Mouse (Mus musculus) cerebellum, adult 2 months (tissue): ENCODE measurements around the gene Pold2. TPM values are rescaled to one million over a fixed set of nuclear protein-coding genes. Genes with fewer than 3 reads are reported as not detected.

Experiments
- DNase-seq, 2 experiments: peaks; one replicate each; pipeline ENCODE4 v3.0.0; 2021
- H3K27ac ChIP-seq: fragments of 200-500 bp; 2 replicates; pipeline ENCODE4 v1.5.1; 2012; ENCODE audit warnings: low read length, control low read depth, inconsistent platforms; ENCODE audit not compliant: insufficient read depth
- H3K27me3 ChIP-seq: fragments of 200-500 bp; 2 replicates; pipeline ENCODE4 v1.6.1; 2012; ENCODE audit warnings: inconsistent platforms, mild to moderate bottlenecking, low read length, moderate library complexity; ENCODE audit not compliant: control insufficient read depth, insufficient read depth
- H3K4me1 ChIP-seq: fragments of 200-500 bp; 2 replicates; pipeline ENCODE4 v1.6.1; 2011; ENCODE audit warnings: low read length; ENCODE audit not compliant: control insufficient read depth, insufficient read depth
- H3K4me3 ChIP-seq: fragments of 200-500 bp; replicated peaks from 2 replicates; pipeline ENCODE3; 2011; ENCODE audit warnings: mild to moderate bottlenecking, low read depth, low read length, control low read depth; ENCODE audit not compliant: insufficient read depth
- CTCF ChIP-seq: fragments of 200-500 bp; IDR thresholded peaks from 2 replicates; pipeline ENCODE4 v1.5.1; 2011; ENCODE audit warnings: low read depth, mild to moderate bottlenecking, control low read depth, low read length, moderate library complexity, borderline replicate concordance; ENCODE audit not compliant: insufficient read depth
- POLR2A ChIP-seq: fragments of 200-500 bp; IDR thresholded peaks from 2 replicates; pipeline ENCODE4 v1.6.1; 2011; ENCODE audit warnings: low read length, control low read depth, borderline replicate concordance; ENCODE audit not compliant: insufficient read depth
- WGBS: fragments of 180-500 bp; shearing (Covaris S2); methylation state at CpG from one replicate; pipeline ENCODE4 v1.1.7; 2018; 5-methylcytosine and 5-hydroxymethylcytosine counted together
- polyA plus RNA-seq: library from polyadenylated mRNA; depleted of rRNA; stranded (reverse); fragments of >200 nt; gene quantifications from 2 replicates; pipeline ENCODE4 v1.2.3, GENCODE M21; 2012; rRNA removed

Gene Pold2
- polyA plus RNA-seq, 1 experiment, result 47.4 TPM

- Histone ChIP-seq H3K4me3 (no peak overlapping the region), H3K27me3 (no peaks in the 10 kb centered on the region), H3K4me1 (no peaks in the 10 kb centered on the region; the same call in 1 of the 2 replicates), H3K27ac (no peak overlapping the region)
- DNase-seq, result no peak
- WGBS, result 90% methylated on average over 12 of the region's 12 CpGs
- no peak for TF ChIP-seq CTCF
- no peak for TF ChIP-seq POLR2A
These were observed 48.8 kb downstream of the Pold2 start for GRCm38 (mm10) chr11:5829327-5829726.

DNA sequence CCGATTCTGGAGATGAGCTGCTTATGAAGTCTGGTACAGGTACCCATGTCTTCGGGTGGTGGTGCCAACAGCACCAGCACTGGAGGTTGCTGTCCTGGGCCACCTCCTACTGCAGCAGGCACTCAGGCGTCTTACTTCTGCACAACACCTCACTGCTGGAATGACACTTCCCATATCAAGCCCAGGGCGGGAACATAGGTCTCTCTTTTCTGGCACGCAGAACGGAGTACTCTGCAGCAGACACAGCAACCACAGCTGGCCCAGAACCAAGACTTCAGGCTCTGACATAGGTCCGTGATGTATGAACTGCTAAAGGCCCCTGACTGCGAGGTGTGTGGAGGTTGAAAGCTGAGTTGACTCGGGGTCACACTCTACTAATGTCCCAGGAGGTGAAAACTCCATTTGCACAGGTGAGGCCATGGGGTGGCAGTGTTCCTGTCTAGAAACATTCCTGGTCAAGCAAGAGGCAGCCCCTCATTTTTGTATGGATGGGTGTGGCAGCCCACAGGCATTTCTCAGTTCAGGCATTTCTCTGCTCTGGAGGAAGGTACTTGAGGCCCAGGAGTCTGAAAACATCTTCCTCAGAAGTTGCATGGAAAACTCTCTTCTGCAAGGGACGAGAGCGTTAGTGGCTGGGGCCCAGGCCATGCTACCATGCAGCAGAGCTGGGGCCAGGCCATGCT, 49.4 kb downstream of the Pold2 start:
- 88% methylated on average over 11 of the region's 11 CpGs for WGBS
- no peaks in the 10 kb centered on the region for H3K27me3 ChIP-seq
- H3K27ac ChIP-seq, result no peak overlapping the region
- no peak overlapping the region for H3K4me3 ChIP-seq
- H3K4me1 ChIP-seq, result no peaks in the 10 kb centered on the region; the same call in 1 of the 2 replicates
- no peak for TF ChIP-seq POLR2A
- no peak for TF ChIP-seq CTCF
- DNase-seq, result no peak

GRCm38 (mm10) chr11:5827931-5828330, 50.2 kb downstream of the Pold2 start:
- Histone ChIP-seq H3K27me3 (no peaks in the 10 kb centered on the region), H3K4me3 (no peak overlapping the region), H3K4me1 (no peaks in the 10 kb centered on the region; the same call in 1 of the 2 replicates)

GRCm38 (mm10) chr11:5825432-5825831, 52.7 kb downstream of the Pold2 start:
- no peak for DNase-seq
- TF ChIP-seq CTCF (no peak), POLR2A (no peak)
- H3K27me3 ChIP-seq, result no peaks in the 10 kb centered on the region
- no peak overlapping the region for H3K4me3 ChIP-seq
- no peaks in the 10 kb centered on the region; the same call in 1 of the 2 replicates for H3K4me1 ChIP-seq
- H3K27ac ChIP-seq, result no peak overlapping the region

More at GRCm38 (mm10) chr11:5827931-5828330, 50.2 kb downstream of the Pold2 start:
- H3K27ac ChIP-seq, result no peak overlapping the region
- DNase-seq, result no peak
- no peak for TF ChIP-seq POLR2A
- TF ChIP-seq CTCF, result no peak
- 82% methylated on average over 5 of the region's 5 CpGs for WGBS

Other genes starting within 250 kb of the Pold2 start
- 122 and 124 TPM in 2 replicates for gene Mrps24, start 162.6 kb downstream of the Pold2 start, polyA plus RNA-seq
- 36.4 and 37.9 TPM in 2 replicates for gene Urgcp, start 115.9 kb downstream of the Pold2 start, polyA plus RNA-seq
- 80.9 and 83.7 TPM in 2 replicates for gene Dbnl, start 89.8 kb downstream of the Pold2 start, polyA plus RNA-seq
- 0.63 and 1.1 TPM in 2 replicates for gene Pgam2, start 74.6 kb downstream of the Pold2 start, polyA plus RNA-seq
- 15.0 and 19.3 TPM in 2 replicates for gene Polm, start 40.3 kb downstream of the Pold2 start, polyA plus RNA-seq
- gene Aebp1, start 16.3 kb downstream of the Pold2 start, polyA plus RNA-seq, result 10.3 and 13.2 TPM in 2 replicates
- gene Myl7, start 20.5 kb upstream of the Pold2 start, polyA plus RNA-seq, result not detected in 2 replicates
- 0.74 and 1.1 TPM in 2 replicates for gene Gck, start 71.8 kb upstream of the Pold2 start, polyA plus RNA-seq
- 54.2 and 54.9 TPM in 2 replicates for gene Ykt6, start 77.4 kb upstream of the Pold2 start, polyA plus RNA-seq
- gene Camk2b, start 188.1 kb upstream of the Pold2 start, polyA plus RNA-seq, result 479 and 518 TPM in 2 replicates